Mouse (Mus musculus) testis, adult 2 months (tissue): ENCODE measurements around the gene Fgfrl1.

ENCODE experiments used
- CTCF ChIP-seq: fragments of 200-500 bp; IDR thresholded peaks from 2 replicates; pipeline ENCODE4 v1.5.1; 2012; ENCODE audit warnings: low read depth, mild to moderate bottlenecking, inconsistent platforms, low read length, moderate library complexity; ENCODE audit not compliant: control insufficient read depth, insufficient read depth, insufficient replicate concordance
- POLR2A ChIP-seq: fragments of 200-500 bp; IDR thresholded peaks from 2 replicates; pipeline ENCODE4 v1.6.1; 2012; ENCODE audit warnings: low read depth, mild to moderate bottlenecking, inconsistent platforms, low read length, moderate library complexity; ENCODE audit not compliant: control insufficient read depth

DNA sequence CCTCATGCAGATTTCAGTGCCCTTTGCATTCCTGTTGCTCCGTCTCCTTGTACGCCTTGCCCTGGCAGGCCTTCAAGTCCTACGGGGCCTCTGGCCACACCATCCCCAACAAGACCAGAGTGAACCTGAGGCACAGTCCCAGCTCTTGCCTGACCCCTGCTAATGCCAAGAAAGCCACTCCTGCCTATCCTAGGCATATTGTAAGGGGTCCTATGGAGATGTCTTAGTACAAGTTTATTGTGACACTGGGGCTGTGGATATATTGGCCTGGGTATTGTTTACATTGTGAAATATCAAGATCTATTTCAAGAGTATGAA is 45.9 kb upstream of the Fgfrl1 start:
- TF ChIP-seq CTCF (no peak), POLR2A (no peak)
